Mouse (Mus musculus) E14TG2a.4 (cell line): ENCODE data around the gene Gm6657.

Experiments used
- H3K27me3 ChIP-seq: 2 replicates; pipeline ENCODE4 v1.6.1; 2014; ENCODE audit warnings: low read length, control low read depth; ENCODE audit not compliant: insufficient read depth
- H3K36me3 ChIP-seq: 2 replicates; pipeline ENCODE4 v1.6.1; 2014; ENCODE audit warnings: low read length, control low read depth; ENCODE audit not compliant: insufficient read depth
- H3K4me1 ChIP-seq: replicated peaks from 2 replicates; pipeline ENCODE4 v1.6.1; 2014; ENCODE audit warnings: low read depth, low read length, control low read depth
- H3K4me3 ChIP-seq: replicated peaks from 2 replicates; pipeline ENCODE4 v1.5.1; 2014; ENCODE audit warnings: mild to moderate bottlenecking, low read length
- H3K9me3 ChIP-seq: 2 replicates; pipeline ENCODE4 v1.6.1; 2014; ENCODE audit warnings: low read length, control low read depth
- CTCF ChIP-seq: conservative IDR thresholded peaks from 2 replicates; pipeline ENCODE4 v1.5.1; 2014; ENCODE audit warnings: low read length
- NANOG ChIP-seq: IDR thresholded peaks from 2 replicates; pipeline ENCODE4 v1.6.1; 2014; ENCODE audit warnings: borderline replicate concordance, low read length, mixed read lengths
- POU5F1 ChIP-seq: IDR thresholded peaks from 2 replicates; pipeline ENCODE4 v1.6.1; 2014; ENCODE audit warnings: low read length, borderline replicate concordance

Gm6657 gene

DNA sequence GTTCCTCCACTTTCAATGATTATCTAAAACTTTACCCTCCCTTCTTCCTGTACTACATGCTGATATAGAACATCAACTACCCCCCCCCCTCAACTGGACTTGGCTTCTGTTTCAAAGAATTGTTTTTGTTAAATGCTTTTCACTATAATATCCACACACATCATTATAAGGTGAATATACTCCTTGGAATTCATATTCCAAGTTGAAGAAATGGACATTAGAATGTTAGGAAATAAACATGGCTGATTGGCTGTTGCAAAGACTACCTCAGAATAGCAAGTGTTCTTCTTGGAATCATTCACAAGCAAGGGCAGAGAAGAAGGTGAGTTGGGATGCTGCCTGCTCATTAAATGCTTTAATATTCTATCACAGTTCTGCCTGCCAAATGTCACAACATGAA, at the start of gene Gm6657:
Gene Gm6657 (plus strand): TSS at position 301 of the 400 bp plus-strand sequence.
- no peak for TF ChIP-seq CTCF
- no peak for TF ChIP-seq NANOG
- TF ChIP-seq POU5F1, result no peak

DNA sequence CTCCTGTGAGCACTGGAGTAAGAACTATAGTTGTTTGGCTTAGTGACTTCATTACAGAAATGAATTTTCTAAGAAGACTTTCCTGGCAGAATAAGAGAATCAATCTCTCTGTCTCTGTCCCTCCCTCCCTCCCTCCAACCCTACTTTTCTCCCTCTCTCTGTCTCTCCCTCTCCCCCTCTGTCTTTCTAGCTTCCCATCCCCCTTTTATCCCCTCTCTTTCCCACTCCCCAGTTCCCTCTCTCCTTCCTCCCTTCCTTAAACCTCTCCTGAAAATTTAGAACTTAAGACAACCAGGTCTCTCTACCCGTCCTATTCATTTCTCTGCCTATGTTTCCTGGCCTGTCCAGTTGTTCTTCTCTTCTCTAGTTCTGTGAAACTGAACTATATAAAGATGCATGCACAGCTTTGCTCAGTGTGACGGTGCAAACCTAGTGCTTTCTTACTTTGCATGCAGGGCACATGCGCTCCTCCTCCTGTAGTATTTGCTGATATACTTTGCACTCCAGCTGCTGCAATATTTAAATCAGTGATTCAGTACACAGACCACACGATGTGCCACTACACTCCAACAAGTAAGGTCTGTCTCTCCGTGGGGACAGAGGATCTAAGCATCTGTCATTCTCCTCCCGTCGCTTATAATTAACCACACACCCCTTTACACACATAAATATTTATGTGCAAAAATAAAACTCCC, 40.6 kb upstream of the Gm6657 start:
- H3K36me3 ChIP-seq, result no peaks in the 10 kb centered on the region
- H3K9me3 ChIP-seq, result no peaks in the 10 kb centered on the region
- no peaks in the 10 kb centered on the region for H3K4me1 ChIP-seq
- H3K4me3 ChIP-seq, result no peak overlapping the region
- H3K27me3 ChIP-seq, result no peaks in the 10 kb centered on the region
- TF ChIP-seq NANOG, result no peak
- no peak for TF ChIP-seq POU5F1
- TF ChIP-seq CTCF, result no peak

More for the DNA sequence above, at the start of gene Gm6657:
- Histone ChIP-seq H3K36me3 (no peaks in the 10 kb centered on the region), H3K9me3 (no peaks in the 10 kb centered on the region), H3K4me3 (no peak within 1 kb of the TSS), H3K27me3 (no peaks in the 10 kb centered on the region), H3K4me1 (no peaks in the 10 kb centered on the region)

DNA sequence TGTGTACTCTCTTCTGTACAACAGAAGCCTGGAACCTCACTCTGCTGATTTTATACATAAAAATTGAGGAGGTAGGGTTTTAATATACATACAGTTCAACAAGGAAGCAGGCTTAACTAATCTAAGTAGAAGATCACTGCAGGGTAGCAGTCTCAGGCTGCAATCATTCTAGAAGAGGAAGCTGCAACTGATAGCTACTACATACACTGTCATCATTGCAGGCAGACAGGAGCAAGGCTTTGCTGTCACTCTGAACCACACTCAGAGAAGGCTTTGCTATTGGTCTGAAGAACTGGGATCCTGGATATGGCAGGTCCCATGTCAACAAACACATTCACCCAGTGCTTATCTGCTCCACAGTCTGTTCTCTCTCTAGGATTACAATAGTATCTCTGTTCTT, 23.9 kb upstream of the Gm6657 start:
- Histone ChIP-seq H3K4me1 (no peaks in the 10 kb centered on the region), H3K4me3 (no peak overlapping the region), H3K9me3 (no peaks in the 10 kb centered on the region), H3K36me3 (no peaks in the 10 kb centered on the region), H3K27me3 (no peaks in the 10 kb centered on the region)
- TF ChIP-seq CTCF, result no peak
- TF ChIP-seq NANOG, result no peak
- TF ChIP-seq POU5F1, result no peak

DNA sequence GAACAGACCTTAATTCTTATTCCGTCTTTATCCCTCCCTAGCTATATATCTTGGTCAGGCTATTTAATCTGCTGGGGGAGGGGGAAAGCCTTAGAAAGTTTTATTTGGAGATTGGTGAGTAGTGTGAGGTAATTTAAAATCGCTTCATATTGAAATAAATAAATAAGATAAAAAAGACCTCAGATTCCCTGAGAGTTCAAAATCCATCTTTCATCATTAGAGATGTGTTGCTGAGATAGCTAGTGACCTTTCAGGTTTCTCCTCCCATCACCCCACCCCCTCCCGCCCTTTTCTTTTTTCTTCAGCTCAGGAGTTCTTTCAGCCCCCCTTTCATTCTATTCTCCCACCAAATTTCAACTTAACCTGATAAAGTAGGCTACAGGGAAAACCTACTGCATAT, 20.1 kb upstream of the Gm6657 start:
- no peak for TF ChIP-seq CTCF
- no peak for TF ChIP-seq NANOG
- TF ChIP-seq POU5F1, result no peak
- no peaks in the 10 kb centered on the region for H3K36me3 ChIP-seq
- no peaks in the 10 kb centered on the region for H3K9me3 ChIP-seq
- H3K27me3 ChIP-seq, result no peaks in the 10 kb centered on the region
- no peak overlapping the region for H3K4me3 ChIP-seq
- no peaks in the 10 kb centered on the region for H3K4me1 ChIP-seq

DNA sequence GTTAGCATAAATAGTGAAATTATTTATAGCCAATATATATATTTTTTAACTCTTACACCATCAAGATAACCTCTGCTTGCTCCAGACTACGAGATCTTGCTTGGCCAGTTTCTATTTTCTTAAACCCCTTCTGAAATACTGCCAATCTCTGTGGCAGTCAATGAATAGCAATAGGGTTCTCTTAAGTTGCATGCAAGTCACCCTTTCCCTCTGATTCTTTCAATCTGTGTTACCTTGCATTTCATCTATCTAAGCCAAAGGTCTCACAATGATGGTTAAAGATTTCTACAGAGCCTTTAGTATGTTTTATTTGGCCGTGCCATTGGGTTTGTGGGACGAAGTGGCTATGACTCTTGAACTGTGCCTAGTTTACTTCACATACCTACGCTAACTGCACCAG, 19.4 kb upstream of the Gm6657 start:
- TF ChIP-seq POU5F1 (no peak), CTCF (no peak), NANOG (no peak)
- Histone ChIP-seq H3K9me3 (no peaks in the 10 kb centered on the region), H3K4me3 (no peak overlapping the region), H3K27me3 (no peaks in the 10 kb centered on the region), H3K4me1 (no peaks in the 10 kb centered on the region), H3K36me3 (no peaks in the 10 kb centered on the region)

DNA sequence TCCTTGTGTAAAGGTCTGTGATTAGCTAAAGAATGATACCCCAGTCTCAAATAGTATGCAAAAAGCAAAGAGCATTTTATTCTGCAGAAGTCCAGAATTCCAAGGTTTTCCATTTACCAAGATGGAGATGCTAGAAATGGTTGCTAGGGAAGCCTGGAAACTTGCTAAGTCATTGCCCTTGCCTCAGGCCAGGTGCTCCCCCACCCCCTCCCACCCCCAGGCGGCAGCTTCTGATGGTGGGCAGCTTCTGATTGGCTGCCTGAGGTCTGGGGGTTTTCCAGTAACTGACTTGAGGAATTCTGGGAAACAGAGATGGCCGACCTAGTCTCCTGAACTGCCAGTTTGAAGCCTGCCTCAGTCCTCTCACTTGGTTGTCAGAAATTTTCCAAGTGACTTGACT, 12.6 kb upstream of the Gm6657 start:
- Histone ChIP-seq H3K36me3 (no peaks in the 10 kb centered on the region), H3K4me1 (no peaks in the 10 kb centered on the region), H3K9me3 (0 out of 2 replicates have a peak, but pooled peaks cover 3% of the 10 kb centered on the region), H3K27me3 (no peaks in the 10 kb centered on the region), H3K4me3 (no peak overlapping the region)
- TF ChIP-seq POU5F1 (no peak), NANOG (no peak), CTCF (no peak)

DNA sequence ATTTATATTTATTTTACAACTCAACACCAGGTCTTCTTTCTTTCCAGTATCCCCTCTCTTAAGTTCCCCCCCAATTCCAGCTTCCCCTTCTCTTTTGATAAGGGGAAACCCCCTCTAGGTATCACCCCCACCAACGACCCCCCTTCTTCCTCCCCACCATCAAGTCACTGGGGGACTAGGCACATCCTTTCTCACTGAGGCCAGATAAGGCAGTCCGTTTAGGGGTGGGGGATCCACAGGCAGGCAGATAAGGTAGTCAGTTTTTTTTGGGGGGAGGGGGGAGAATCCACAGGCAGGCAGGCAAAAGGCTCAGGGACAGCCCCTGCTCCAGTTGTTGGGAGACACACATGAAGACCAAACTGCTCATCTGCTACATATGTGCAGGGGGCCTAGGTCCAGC, 1.3 kb downstream of the Gm6657 start:
- H3K4me3 ChIP-seq, result no peak overlapping the region
- H3K36me3 ChIP-seq, result no peaks in the 10 kb centered on the region
- TF ChIP-seq CTCF, result no peak
- TF ChIP-seq POU5F1, result no peak
- no peak for TF ChIP-seq NANOG
- no peaks in the 10 kb centered on the region for H3K9me3 ChIP-seq
- no peaks in the 10 kb centered on the region for H3K27me3 ChIP-seq
- H3K4me1 ChIP-seq, result no peaks in the 10 kb centered on the region

DNA sequence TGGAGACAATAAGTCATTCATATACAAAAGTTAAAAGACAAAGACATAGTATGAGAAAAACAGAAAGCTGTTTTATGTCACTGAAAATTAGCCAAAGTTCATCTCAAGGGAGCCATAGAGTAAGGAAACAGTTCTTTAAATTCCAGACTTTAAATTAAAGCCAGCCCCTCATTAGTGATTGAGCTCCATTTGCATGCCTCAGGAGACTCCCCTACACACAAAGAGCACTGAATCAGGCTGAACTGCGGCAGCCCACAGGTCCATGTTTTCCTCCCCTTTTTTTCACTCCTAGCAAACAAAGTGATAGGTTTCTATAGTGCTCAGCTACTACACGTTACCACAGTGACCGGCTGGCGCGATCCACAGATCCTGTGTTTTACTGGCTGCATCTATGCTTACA, 9.6 kb downstream of the Gm6657 start:
- Histone ChIP-seq H3K27me3 (no peaks in the 10 kb centered on the region; the same call in 1 of the 2 replicates), H3K4me1 (no peaks in the 10 kb centered on the region), H3K4me3 (no peak overlapping the region), H3K36me3 (no peaks in the 10 kb centered on the region), H3K9me3 (no peaks in the 10 kb centered on the region)
- TF ChIP-seq POU5F1, result no peak
- no peak for TF ChIP-seq CTCF
- no peak for TF ChIP-seq NANOG
